In genomic region chr5:65130528-65131210, GRCm38 (mm10) we compare ENCODE assay signal across 8 mouse cellular contexts. TPM values are rescaled to one million over a fixed set of nuclear protein-coding genes. Genes with fewer than 3 reads are reported as not detected.
DNase-seq lines count a peak whose midpoint lies in the region; ATAC-seq lines count a peak whose summit lies in the region.

No protein-coding gene starts in this region.

- H3K4me3 ChIP-seq in kidney, embryonic 15.5 days (replicated peaks) = peak overlapping the region; percentile 44
- H3K4me3 ChIP-seq in hindbrain, embryonic 12.5 days = peak overlapping the region; percentile 53
- no peak overlapping the region for H3K4me3 ChIP-seq in liver, embryonic 16.5 days (ENCODE audit: low read depth, low read length)

- WGBS in kidney, embryonic 15.5 days = 4% methylated on average over 12 of the region's 12 CpGs
- WGBS in hindbrain, embryonic 12.5 days = 4% methylated on average over 12 of the region's 12 CpGs
- 35% methylated on average over 12 of the region's 12 CpGs for WGBS in liver, embryonic 16.5 days (ENCODE audit: insufficient replicate concordance)

- peak overlapping the region; percentile 19; the same call in 1 of the 2 replicates for H3K9ac ChIP-seq in kidney, embryonic 15.5 days
- H3K9ac ChIP-seq in hindbrain, embryonic 12.5 days = peak overlapping the region; percentile 55
- no peak overlapping the region for H3K9ac ChIP-seq in liver, embryonic 16.5 days (ENCODE audit: low read depth, low read length)

- no peak for DNase-seq in kidney, adult 11 months
- DNase-seq in embryo, embryonic 10.5 days (ENCODE audit: low spot score) = peak; percentile 86
- DNase-seq in spleen, postnatal 36 days (ENCODE audit: low spot score in 2 of 2) = no peak
- DNase-seq in adrenal gland, adult 2 months = no peak
- no peak for DNase-seq in spleen, adult 12 weeks (ENCODE audit: low spot score)

- no peaks in the 10 kb centered on the region for H3K9me3 ChIP-seq in kidney, embryonic 15.5 days (replicated peaks)
- H3K9me3 ChIP-seq in hindbrain, embryonic 12.5 days (replicated peaks) = no peaks in the 10 kb centered on the region
- no peaks in the 10 kb centered on the region for H3K9me3 ChIP-seq in liver, embryonic 16.5 days (replicated peaks; ENCODE audit: control insufficient read depth, low read length)

- peaks cover 17% of the 10 kb centered on the region for H3K4me1 ChIP-seq in kidney, embryonic 15.5 days
- no peaks in the 10 kb centered on the region; the same call in 1 of the 2 replicates for H3K4me1 ChIP-seq in hindbrain, embryonic 12.5 days
- H3K4me1 ChIP-seq in liver, embryonic 16.5 days (ENCODE audit: control insufficient read depth, low read depth, low read length) = no peaks in the 10 kb centered on the region

- H3K4me2 ChIP-seq in kidney, embryonic 15.5 days = peak overlapping the region; percentile 67
- peak overlapping the region; percentile 66 for H3K4me2 ChIP-seq in hindbrain, embryonic 12.5 days (replicated peaks)
- H3K4me2 ChIP-seq in liver, embryonic 16.5 days (ENCODE audit: low read depth, low read length) = peak overlapping the region; percentile 36

- no peak overlapping the region for H3K27ac ChIP-seq in kidney, embryonic 15.5 days
- peak overlapping the region; percentile 78 for H3K27ac ChIP-seq in hindbrain, embryonic 12.5 days
- no peak overlapping the region for H3K27ac ChIP-seq in liver, embryonic 16.5 days (ENCODE audit: low read length)

- H3K36me3 ChIP-seq in kidney, embryonic 15.5 days = no peaks in the 10 kb centered on the region
- H3K36me3 ChIP-seq in hindbrain, embryonic 12.5 days = no peaks in the 10 kb centered on the region
- H3K36me3 ChIP-seq in liver, embryonic 16.5 days (ENCODE audit: control insufficient read depth, insufficient read depth) = no peaks in the 10 kb centered on the region

- no peaks in the 10 kb centered on the region for H3K27me3 ChIP-seq in kidney, embryonic 15.5 days
- H3K27me3 ChIP-seq in hindbrain, embryonic 12.5 days = no peaks in the 10 kb centered on the region
- no peaks in the 10 kb centered on the region for H3K27me3 ChIP-seq in liver, embryonic 16.5 days (ENCODE audit: control insufficient read depth, insufficient read depth, low read depth, low read length)

- ATAC-seq in kidney, embryonic 15.5 days (replicated peaks; ENCODE audit: low FRiP score) = 0 out of 2 replicates have a peak, but pooled peaks have one; percentile 36
- ATAC-seq in hindbrain, embryonic 12.5 days (ENCODE audit: low FRiP score) = peak; percentile 95
- no peak for ATAC-seq in liver, embryonic 16.5 days (ENCODE audit: low read depth)

RNA-seq across cellular contexts. Expression of gene Klhl5, which starts 23.3 kb away (rescaled TPM):
- 18.4 and 19.0 TPM in 2 replicates for polyA plus RNA-seq in kidney, embryonic 15.5 days (2015; fragmentation: Nextera tagmentation; extraction: Ambion mirVana)
- 33.3 and 33.7 TPM in 2 replicates for polyA plus RNA-seq in hindbrain, embryonic 12.5 days (2016; fragmentation: Nextera tagmentation; extraction: Ambion mirVana)
- polyA plus RNA-seq in liver, embryonic 16.5 days (2015; fragmentation: Nextera tagmentation; extraction: Ambion mirVana) = 2.5 and 3.5 TPM in 2 replicates
- 10 to 100 TPM; 48.6 to 63.2 TPM for total RNA-seq in adrenal gland, adult 2 months (2021)
- polyA plus RNA-seq in adrenal gland, adult 2 months (2012; rRNA removed) = 31.4 and 36.7 TPM in 2 replicates

RNA-seq across cellular contexts. Expression of gene Tmem156, which starts 38.7 kb away (rescaled TPM):
- polyA plus RNA-seq in kidney, embryonic 15.5 days (2015; fragmentation: Nextera tagmentation; extraction: Ambion mirVana) = 0.15 and 0.31 TPM in 2 replicates
- not detected in 2 replicates for polyA plus RNA-seq in hindbrain, embryonic 12.5 days (2016; fragmentation: Nextera tagmentation; extraction: Ambion mirVana)
- 0.64 and 0.72 TPM in 2 replicates for polyA plus RNA-seq in liver, embryonic 16.5 days (2015; fragmentation: Nextera tagmentation; extraction: Ambion mirVana)
- total RNA-seq in adrenal gland, adult 2 months (2021) = under 1 TPM; 0.37 to 0.38 TPM
- not detected in 2 replicates for polyA plus RNA-seq in adrenal gland, adult 2 months (2012; rRNA removed)
